In the genomic region with DNA sequence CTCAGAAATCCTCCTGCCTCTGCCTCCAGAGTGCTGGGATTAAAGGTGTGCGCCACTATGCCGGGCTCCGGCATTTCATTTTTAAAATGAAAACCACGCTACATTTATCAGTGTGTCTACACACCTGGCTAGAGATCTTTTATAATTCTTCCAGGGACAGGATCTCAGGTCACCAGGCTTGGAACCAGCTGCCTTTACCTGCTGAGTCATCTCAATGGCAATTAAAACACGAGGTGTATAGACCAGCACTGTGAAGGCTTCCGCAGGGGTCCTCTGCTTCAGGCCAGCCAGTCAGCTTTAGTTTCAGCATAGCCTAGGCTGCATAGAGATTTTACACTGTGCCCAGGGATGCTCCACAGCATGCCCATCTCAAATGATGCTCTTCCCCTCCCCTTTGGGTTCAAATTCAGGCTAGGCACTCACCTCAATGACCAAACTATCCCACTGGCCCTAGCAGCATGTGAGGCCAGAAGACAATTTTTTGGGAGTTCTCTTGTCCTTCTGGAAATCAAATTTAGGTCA, we compare ENCODE assay signal across 32 mouse cellular contexts. TPM values are rescaled to one million over a fixed set of nuclear protein-coding genes. Genes with fewer than 3 reads are reported as not detected.
DNase-seq lines count a peak whose midpoint lies in the region; ATAC-seq and TF ChIP-seq lines count a peak whose summit lies in the region.
"Had no signal": no experiment of that assay in that cellular context is flagged by ENCODE, and none has a peak within 500 bp of the region (broad histone marks: within the 10 kb centered on the region; RNA-seq: fewer than 3 reads in every experiment).

No protein-coding gene starts in this region.

- no peak for TF ChIP-seq EP300 in liver, postnatal 0 days (IDR thresholded peaks at IDR 0.05; ENCODE audit: low read depth)
- TF ChIP-seq EP300 in MEL (IDR thresholded peaks at IDR 0.05; ENCODE audit: low read depth in 1 of 2, low read length in 2 of 2): no peak

- no peak overlapping the region for H3K27ac ChIP-seq in embryonic facial prominence, embryonic 11.5 days (replicated peaks; ENCODE audit: low read depth, low read length)
- no peak overlapping the region for H3K27ac ChIP-seq in embryonic facial prominence, embryonic 10.5 days (replicated peaks)
- no peak overlapping the region for H3K27ac ChIP-seq in liver, embryonic 11.5 days (ENCODE audit: low read depth, low read length)
- H3K27ac ChIP-seq in liver, postnatal 0 days (ENCODE audit: low read depth): no peak overlapping the region
- peak overlapping the region; percentile 4; the same call in 1 of the 2 replicates for H3K27ac ChIP-seq in MEL (ENCODE audit: control insufficient read depth, low read depth, low read length)
- H3K27ac ChIP-seq: embryonic facial prominence, embryonic 13.5 days; heart, embryonic 13.5 days; hindbrain, postnatal 0 days; limb, embryonic 15.5 days; midbrain, embryonic 13.5 days had no signal

- DNase-seq in embryonic facial prominence, embryonic 11.5 days (ENCODE audit: low spot score): no peak
- DNase-seq in embryonic facial prominence, embryonic 10.5 days (ENCODE audit: low spot score): no peak
- DNase-seq in liver, embryonic 11.5 days (ENCODE audit: low spot score): no peak
- no peak for DNase-seq in liver, postnatal 0 days
- DNase-seq in MEL (ENCODE audit: low read depth, low spot score): peak; percentile 48
- DNase-seq in right cerebral cortex, postnatal 36 days (ENCODE audit: low spot score in 2 of 2): no peak
- DNase-seq: adrenal gland, adult 8-10 months; cerebellum, adult 11-12 months; cerebellum, postnatal 10 days; forebrain, postnatal 0 days; gastrocnemius, postnatal 14 days; heart, adult 18-20 months; heart, postnatal 14 days; kidney, adult 11 months; kidney, postnatal 36 days; lung, embryonic 14.5 days; lung, postnatal 36 days; right cerebral cortex, postnatal 14 days; thymus, adult 18-20 months; thymus, postnatal 36 days had no signal

- H3K4me1 ChIP-seq in embryonic facial prominence, embryonic 11.5 days (ENCODE audit: control insufficient read depth, insufficient read depth, low read length): no peaks in the 10 kb centered on the region; the same call in 1 of the 2 replicates
- peaks cover 23% of the 10 kb centered on the region for H3K4me1 ChIP-seq in embryonic facial prominence, embryonic 10.5 days
- peaks cover 22% of the 10 kb centered on the region for H3K4me1 ChIP-seq in liver, embryonic 11.5 days (replicated peaks; ENCODE audit: control insufficient read depth, insufficient read depth, low read length)
- H3K4me1 ChIP-seq in liver, postnatal 0 days (ENCODE audit: insufficient read depth): peaks cover 10% of the 10 kb centered on the region; the same call in 1 of the 2 replicates
- peaks cover 0 to 18% of the 10 kb centered on the region in 2 experiments; a peak in 2 of 4 replicates for H3K4me1 ChIP-seq in MEL (ENCODE audit: control insufficient read depth in 1 of 2, insufficient read depth in 2 of 2, low read length in 2 of 2)

- TF ChIP-seq POLR2A in MEL (IDR thresholded peaks at IDR 0.05; ENCODE audit: control insufficient read depth in 1 of 2, insufficient read depth in 1 of 2, low read depth in 1 of 2, low read length in 2 of 2, poor library complexity in 1 of 2): peak in 1 of 2 experiments; percentile 64; a peak in 2 of 4 replicates
- TF ChIP-seq POLR2A in myocyte (IDR thresholded peaks at IDR 0.05; ENCODE audit: insufficient read length, low read depth): peak; percentile 34

- TF ChIP-seq CTCF in liver, postnatal 0 days (IDR thresholded peaks at IDR 0.05; ENCODE audit: low read depth): no peak
- no peak for TF ChIP-seq CTCF in MEL (IDR thresholded peaks at IDR 0.05 in 2 of 3, conservative IDR thresholded peaks at IDR 0.05 in 1 of 3; ENCODE audit: control insufficient read depth in 1 of 3, insufficient read depth in 1 of 3, low read depth in 2 of 3, low read length in 3 of 3, poor library complexity in 1 of 3, severe bottlenecking in 1 of 3)

- 85% methylated on average over 6 of the region's 6 CpGs for WGBS in embryonic facial prominence, embryonic 11.5 days
- 89% methylated on average over 6 of the region's 6 CpGs for WGBS in embryonic facial prominence, embryonic 10.5 days
- 82% methylated on average over 6 of the region's 6 CpGs for WGBS in liver, embryonic 11.5 days
- 82% methylated on average over 6 of the region's 6 CpGs for WGBS in liver, postnatal 0 days (ENCODE audit: insufficient replicate concordance)

- no peak overlapping the region for H3ac ChIP-seq in myocyte (ENCODE audit: control insufficient read depth, insufficient read length)

- H3K4me3 ChIP-seq in embryonic facial prominence, embryonic 11.5 days (ENCODE audit: low read depth, low read length): no peak overlapping the region
- H3K4me3 ChIP-seq in embryonic facial prominence, embryonic 10.5 days: no peak overlapping the region
- no peak overlapping the region for H3K4me3 ChIP-seq in liver, embryonic 11.5 days (ENCODE audit: low read depth, low read length)
- H3K4me3 ChIP-seq in liver, postnatal 0 days (ENCODE audit: low read depth, low read length): no peak overlapping the region
- no peak overlapping the region for H3K4me3 ChIP-seq in MEL (ENCODE audit: control insufficient read depth in 1 of 2, insufficient read depth in 1 of 2, low read depth in 2 of 2, low read length in 2 of 2)
- H3K4me3 ChIP-seq in myocyte: no peak overlapping the region
- H3K4me3 ChIP-seq: embryonic facial prominence, embryonic 13.5 days; heart, embryonic 13.5 days; kidney, embryonic 15.5 days; limb, embryonic 15.5 days; megakaryocyte, embryonic 14.5 days; midbrain, embryonic 13.5 days had no signal

- TF ChIP-seq RAD21 in MEL (IDR thresholded peaks at IDR 0.05; ENCODE audit: low read depth, low read length): no peak

- H3K4me2 ChIP-seq in embryonic facial prominence, embryonic 11.5 days (ENCODE audit: low read depth, low read length): no peak overlapping the region
- H3K4me2 ChIP-seq in liver, embryonic 11.5 days: no peak overlapping the region
- H3K4me2 ChIP-seq in liver, postnatal 0 days (ENCODE audit: low read depth, low read length): no peak overlapping the region
- no peak overlapping the region for H3K4me2 ChIP-seq in myocyte (ENCODE audit: low read depth)
- H3K4me2 ChIP-seq: embryonic facial prominence, embryonic 13.5 days; heart, embryonic 13.5 days; kidney, embryonic 15.5 days; limb, embryonic 15.5 days; lung, embryonic 14.5 days; midbrain, embryonic 13.5 days had no signal

- ATAC-seq in embryonic facial prominence, embryonic 11.5 days (replicated peaks; ENCODE audit: insufficient number of reproducible peaks, low FRiP score, low TSS enrichment, low read depth): 0 out of 2 replicates have a peak, but pooled peaks have one; percentile 27
- 0 out of 2 replicates have a peak, but pooled peaks have one; percentile 21 for ATAC-seq in liver, embryonic 11.5 days (replicated peaks; ENCODE audit: low FRiP score)
- no peak for ATAC-seq in liver, postnatal 0 days
- ATAC-seq: forebrain, postnatal 0 days; hindbrain, postnatal 0 days; midbrain, embryonic 13.5 days had no signal

- no peaks in the 10 kb centered on the region for H3K9me3 ChIP-seq in embryonic facial prominence, embryonic 11.5 days (replicated peaks; ENCODE audit: control insufficient read depth, low read length)
- no peaks in the 10 kb centered on the region for H3K9me3 ChIP-seq in embryonic facial prominence, embryonic 10.5 days
- H3K9me3 ChIP-seq in liver, embryonic 11.5 days (ENCODE audit: control insufficient read depth, low read length): no peaks in the 10 kb centered on the region
- H3K9me3 ChIP-seq in liver, postnatal 0 days (ENCODE audit: low read length): no peaks in the 10 kb centered on the region
- no peaks in the 10 kb centered on the region for H3K9me3 ChIP-seq in MEL (replicated peaks; ENCODE audit: insufficient read depth, low read length)
- H3K9me3 ChIP-seq: embryonic facial prominence, embryonic 13.5 days; G1E; heart, embryonic 13.5 days; kidney, embryonic 15.5 days; limb, embryonic 15.5 days; megakaryocyte, embryonic 14.5 days; midbrain, embryonic 13.5 days had no signal

- H3K36me3 ChIP-seq in embryonic facial prominence, embryonic 11.5 days (replicated peaks; ENCODE audit: control insufficient read depth, insufficient read depth, low read depth, low read length): peaks cover 21% of the 10 kb centered on the region
- peaks cover 77% of the 10 kb centered on the region for H3K36me3 ChIP-seq in embryonic facial prominence, embryonic 10.5 days (replicated peaks)
- peaks cover 47% of the 10 kb centered on the region for H3K36me3 ChIP-seq in liver, embryonic 11.5 days (ENCODE audit: control insufficient read depth, insufficient read depth, low read length)
- H3K36me3 ChIP-seq in liver, postnatal 0 days (replicated peaks; ENCODE audit: insufficient read depth, low read length): peaks cover 40% of the 10 kb centered on the region
- H3K36me3 ChIP-seq in MEL (ENCODE audit: control insufficient read depth in 1 of 2, insufficient read depth in 2 of 2, low read length in 2 of 2) (peaks cover 16 to 19% of the 10 kb centered on the region in 2 experiments), myocyte (ENCODE audit: control insufficient read depth, insufficient read depth) (peaks cover 43% of the 10 kb centered on the region)

- no peak overlapping the region for H3K9ac ChIP-seq in embryonic facial prominence, embryonic 11.5 days (replicated peaks; ENCODE audit: low read length)
- no peak overlapping the region for H3K9ac ChIP-seq in liver, embryonic 11.5 days (ENCODE audit: low read depth, low read length)
- no peak overlapping the region for H3K9ac ChIP-seq in liver, postnatal 0 days (replicated peaks)
- H3K9ac ChIP-seq in MEL (ENCODE audit: control insufficient read depth, low read depth, low read length, poor library complexity, severe bottlenecking): no peak overlapping the region
- H3K9ac ChIP-seq: embryonic facial prominence, embryonic 13.5 days; forebrain, postnatal 0 days; heart, embryonic 13.5 days; kidney, embryonic 15.5 days; limb, embryonic 15.5 days; lung, embryonic 14.5 days; midbrain, embryonic 13.5 days had no signal

- H3K79me2 ChIP-seq in MEL (ENCODE audit: control insufficient read depth, insufficient read depth, low read length, poor library complexity): peaks cover 33% of the 10 kb centered on the region
- H3K79me2 ChIP-seq in myocyte (ENCODE audit: control insufficient read depth, insufficient read depth): peaks cover 30% of the 10 kb centered on the region

- H3K27me3 ChIP-seq in embryonic facial prominence, embryonic 11.5 days (ENCODE audit: control insufficient read depth, insufficient read depth, low read length): no peaks in the 10 kb centered on the region
- H3K27me3 ChIP-seq in embryonic facial prominence, embryonic 10.5 days (replicated peaks; ENCODE audit: low read depth, poor library complexity, severe bottlenecking): no peaks in the 10 kb centered on the region
- no peaks in the 10 kb centered on the region for H3K27me3 ChIP-seq in liver, embryonic 11.5 days (replicated peaks; ENCODE audit: control insufficient read depth, insufficient read depth, low read length)
- no peaks in the 10 kb centered on the region for H3K27me3 ChIP-seq in liver, postnatal 0 days (ENCODE audit: insufficient read depth, low read length)
- no peaks in the 10 kb centered on the region for H3K27me3 ChIP-seq in MEL (ENCODE audit: control insufficient read depth in 1 of 2, insufficient read depth in 2 of 2, low read length in 2 of 2)
- H3K27me3 ChIP-seq in myocyte (ENCODE audit: control insufficient read depth, insufficient read depth, insufficient read length): no peaks in the 10 kb centered on the region
- H3K27me3 ChIP-seq: embryonic facial prominence, embryonic 13.5 days; heart, embryonic 13.5 days; kidney, embryonic 15.5 days; limb, embryonic 15.5 days; midbrain, embryonic 13.5 days had no signal

RNA-seq across cellular contexts. Expression of a gene that starts 5.8 kb away (rescaled TPM):
- polyA plus RNA-seq in embryonic facial prominence, embryonic 11.5 days (2014; fragmentation: Nextera tagmentation; extraction: Ambion mirVana): 963 and 976 TPM in 2 replicates
- 897 and 923 TPM in 2 replicates for polyA plus RNA-seq in embryonic facial prominence, embryonic 10.5 days (2016; fragmentation: Nextera tagmentation; extraction: Ambion mirVana)
- 1,349 and 1,481 TPM in 2 replicates for polyA plus RNA-seq in liver, embryonic 11.5 days (2014; fragmentation: Nextera tagmentation; extraction: Ambion mirVana)
- 543 and 557 TPM in 2 replicates for polyA plus RNA-seq in liver, postnatal 0 days (2015; fragmentation: Nextera tagmentation; extraction: Ambion mirVana)
- 4,560 and 5,186 TPM in 2 replicates for total RNA-seq in MEL (2012; rRNA removed)
- polyA plus RNA-seq in MEL (2012; ENCODE audit: insufficient read depth in 1 of 2, insufficient read length in 2 of 2, low read depth in 1 of 2, low replicate concordance in 2 of 2, missing spikeins in 1 of 2) (1,000 to 10,000 TPM; 1,132 to 1,156 TPM), myocyte (2012; fragmentation: generic; extraction: Trizol) (3,907 TPM)

RNA-seq across cellular contexts. Expression of a gene that starts 16.5 kb away (rescaled TPM):
- 4.9 and 7.2 TPM in 2 replicates for polyA plus RNA-seq in embryonic facial prominence, embryonic 11.5 days (2014; fragmentation: Nextera tagmentation; extraction: Ambion mirVana)
- polyA plus RNA-seq in embryonic facial prominence, embryonic 10.5 days (2016; fragmentation: Nextera tagmentation; extraction: Ambion mirVana): 7.9 and 15.1 TPM in 2 replicates
- polyA plus RNA-seq in liver, embryonic 11.5 days (2014; fragmentation: Nextera tagmentation; extraction: Ambion mirVana): 2.4 and 2.5 TPM in 2 replicates
- polyA plus RNA-seq in liver, postnatal 0 days (2015; fragmentation: Nextera tagmentation; extraction: Ambion mirVana): 4.8 TPM in 2 replicates
- 4.1 and 5.3 TPM in 2 replicates for total RNA-seq in MEL (2012; rRNA removed)
- polyA plus RNA-seq in MEL (2012; ENCODE audit: insufficient read depth in 1 of 2, insufficient read length in 2 of 2, low read depth in 1 of 2, low replicate concordance in 2 of 2, missing spikeins in 1 of 2) (10 to 100 TPM in 1 of 2 experiments, not detected in 1; 13.8 TPM), myocyte (2012; fragmentation: generic; extraction: Trizol) (17.4 TPM)

RNA-seq across cellular contexts. Expression of a gene that starts 23.7 kb away (rescaled TPM):
- polyA plus RNA-seq in embryonic facial prominence, embryonic 11.5 days (2014; fragmentation: Nextera tagmentation; extraction: Ambion mirVana): not detected in 2 replicates
- not detected in 2 replicates for polyA plus RNA-seq in embryonic facial prominence, embryonic 10.5 days (2016; fragmentation: Nextera tagmentation; extraction: Ambion mirVana)
- not detected in 2 replicates for polyA plus RNA-seq in liver, embryonic 11.5 days (2014; fragmentation: Nextera tagmentation; extraction: Ambion mirVana)
- 0.33 TPM in 1 of 2 replicates, not detected in the other for polyA plus RNA-seq in liver, postnatal 0 days (2015; fragmentation: Nextera tagmentation; extraction: Ambion mirVana)
- total RNA-seq in MEL (2012; rRNA removed): 0.31 and 0.62 TPM in 2 replicates
- polyA plus RNA-seq in MEL (2012; ENCODE audit: insufficient read depth in 1 of 2, insufficient read length in 2 of 2, low read depth in 1 of 2, low replicate concordance in 2 of 2, missing spikeins in 1 of 2) (1 to 10 TPM in 1 of 2 experiments, not detected in 1; 1.3 TPM), myocyte (2012; fragmentation: generic; extraction: Trizol) (0.18 TPM)
- total RNA-seq: adrenal gland, adult 8-10 months; gastrocnemius, postnatal 14 days; heart, postnatal 14 days; left cerebral cortex, postnatal 14 days had no signal
- polyA plus RNA-seq: embryonic facial prominence, embryonic 13.5 days; heart, embryonic 13.5 days; kidney, embryonic 15.5 days; limb, embryonic 15.5 days; lung, embryonic 14.5 days; midbrain, embryonic 13.5 days; neural tube, embryonic 14.5 days; stomach, embryonic 14.5 days had no signal

RNA-seq across cellular contexts. Expression of a gene that starts 24.7 kb away (rescaled TPM):
- polyA plus RNA-seq in embryonic facial prominence, embryonic 11.5 days (2014; fragmentation: Nextera tagmentation; extraction: Ambion mirVana): 1.8 and 2.8 TPM in 2 replicates
- polyA plus RNA-seq in embryonic facial prominence, embryonic 10.5 days (2016; fragmentation: Nextera tagmentation; extraction: Ambion mirVana): 3.6 and 4.0 TPM in 2 replicates
- 8.3 and 8.5 TPM in 2 replicates for polyA plus RNA-seq in liver, embryonic 11.5 days (2014; fragmentation: Nextera tagmentation; extraction: Ambion mirVana)
- polyA plus RNA-seq in liver, postnatal 0 days (2015; fragmentation: Nextera tagmentation; extraction: Ambion mirVana): 2.3 and 2.5 TPM in 2 replicates
- total RNA-seq in MEL (2012; rRNA removed): 12.1 and 13.6 TPM in 2 replicates
- polyA plus RNA-seq in MEL (2012; ENCODE audit: insufficient read depth in 1 of 2, insufficient read length in 2 of 2, low read depth in 1 of 2, low replicate concordance in 2 of 2, missing spikeins in 1 of 2) (10 to 100 TPM in 1 of 2 experiments, not detected in 1; 22.6 TPM), myocyte (2012; fragmentation: generic; extraction: Trizol) (20.2 TPM)

RNA-seq across cellular contexts. Expression of a gene that starts 32.2 kb away (rescaled TPM):
- polyA plus RNA-seq in embryonic facial prominence, embryonic 11.5 days (2014; fragmentation: Nextera tagmentation; extraction: Ambion mirVana): 111 and 137 TPM in 2 replicates
- polyA plus RNA-seq in embryonic facial prominence, embryonic 10.5 days (2016; fragmentation: Nextera tagmentation; extraction: Ambion mirVana): 115 and 119 TPM in 2 replicates
- 57.3 and 68.0 TPM in 2 replicates for polyA plus RNA-seq in liver, embryonic 11.5 days (2014; fragmentation: Nextera tagmentation; extraction: Ambion mirVana)
- 10.7 and 11.8 TPM in 2 replicates for polyA plus RNA-seq in liver, postnatal 0 days (2015; fragmentation: Nextera tagmentation; extraction: Ambion mirVana)
- 32.6 and 36.7 TPM in 2 replicates for total RNA-seq in MEL (2012; rRNA removed)
- polyA plus RNA-seq in MEL (2012; ENCODE audit: insufficient read depth in 1 of 2, insufficient read length in 2 of 2, low read depth in 1 of 2, low replicate concordance in 2 of 2, missing spikeins in 1 of 2) (10 to 100 TPM in 1 of 2 experiments, not detected in 1; 45.1 TPM), myocyte (2012; fragmentation: generic; extraction: Trizol) (18.5 TPM)
